Mouse (Mus musculus): ENCODE results near the gene Lcmt1.

The Lcmt1 gene

DNA sequence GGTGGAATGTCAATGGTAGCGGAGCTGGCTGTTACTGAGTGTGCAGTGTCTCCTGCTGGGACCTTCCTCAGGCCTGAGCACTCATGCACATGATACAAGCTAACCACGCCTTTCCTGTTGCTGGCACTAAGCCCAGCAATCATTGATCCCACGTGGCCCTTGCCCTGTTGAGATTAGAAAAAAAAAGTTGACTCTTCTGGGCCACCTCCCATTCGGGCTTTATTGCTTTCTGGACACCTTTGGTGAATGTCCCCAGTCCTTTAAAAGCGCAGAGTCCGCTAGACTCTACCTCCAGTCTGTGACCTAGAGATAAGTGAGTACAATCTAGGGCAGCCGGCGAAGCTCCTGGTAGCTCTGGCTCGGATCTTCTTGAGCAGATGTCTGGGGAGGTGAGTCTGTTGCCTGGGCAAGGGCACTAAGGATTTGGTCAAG lies 92.5 kb downstream of the Lcmt1 start, which contains the start of gene Aqp8:
Gene Aqp8 (plus strand): TSS at position 222 of the 432 bp plus-strand sequence.
- DNase-seq: peak; percentile 12 to 18

DNA sequence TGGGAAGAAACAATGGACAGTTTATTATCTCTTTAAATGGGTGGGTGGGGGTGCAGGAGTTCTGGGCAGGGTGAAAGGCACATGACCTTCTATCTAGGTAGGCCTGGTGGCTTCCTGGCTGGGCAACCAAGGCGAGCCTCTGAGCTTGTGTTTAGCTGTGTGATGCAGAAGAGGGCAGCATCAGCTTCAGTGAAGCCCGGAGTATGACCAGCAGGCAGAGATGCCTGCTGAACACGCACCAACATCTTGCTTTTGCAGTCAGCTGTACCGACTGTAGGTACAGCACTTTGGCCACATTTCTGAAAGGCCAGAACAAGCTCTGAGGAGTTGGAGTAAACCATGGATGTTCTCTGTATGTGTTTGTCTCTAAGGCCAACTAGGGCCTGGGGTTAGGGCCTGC lies 94.0 kb downstream of the Lcmt1 start:
- DNase-seq: no peak

DNA sequence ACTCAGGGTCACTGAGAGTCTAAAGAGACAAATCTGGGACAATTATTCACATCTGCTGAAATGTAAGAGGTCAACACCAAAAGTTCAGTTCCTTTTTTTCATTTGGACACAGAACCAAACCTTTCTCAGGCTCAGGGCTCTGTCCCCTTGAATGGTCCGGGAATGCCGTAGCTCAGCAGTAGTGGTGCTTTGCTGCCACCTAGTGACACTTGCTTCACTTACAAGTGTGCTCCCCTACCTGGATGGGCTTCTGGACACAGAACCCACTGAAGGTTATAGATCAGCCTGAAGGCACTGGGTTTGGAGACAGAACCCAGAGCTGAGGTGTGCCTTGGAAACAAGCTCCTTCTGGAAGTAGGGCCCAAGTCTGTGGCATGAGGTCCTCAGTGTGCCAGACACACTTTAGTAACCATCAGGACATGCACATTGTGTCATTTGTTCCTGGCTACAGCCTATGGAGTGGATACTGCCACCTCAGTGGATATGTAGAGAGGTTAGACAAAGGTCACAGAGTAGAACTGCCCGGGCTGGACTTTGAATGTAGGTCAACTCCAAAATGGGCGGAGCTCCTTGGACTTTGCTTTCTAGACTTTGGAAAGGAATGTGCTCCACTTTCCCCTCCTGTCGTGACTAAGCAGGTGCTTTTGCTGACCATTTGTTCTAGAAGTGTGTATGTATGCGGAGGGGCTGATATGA lies 96.3 kb downstream of the Lcmt1 start:
- peak; percentile 62 for DNase-seq

DNA sequence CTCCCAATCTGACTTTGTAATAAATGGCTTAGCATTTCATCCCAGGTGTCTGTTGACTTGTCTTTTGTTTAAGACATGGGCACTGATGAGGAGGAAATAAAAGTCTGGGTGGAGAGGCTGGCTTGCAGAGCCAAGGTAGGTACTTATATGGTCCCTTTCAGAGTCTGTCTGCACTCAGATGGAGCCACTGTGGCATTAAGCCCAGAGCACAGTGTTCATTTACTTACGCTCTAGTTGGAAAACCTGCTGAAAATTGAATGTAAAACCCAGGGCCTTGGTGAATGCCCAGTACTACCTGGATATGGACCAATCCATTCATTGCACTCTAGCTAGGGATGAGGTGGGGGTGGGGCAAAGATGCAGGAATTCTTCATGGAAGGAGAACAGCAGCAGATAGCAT lies 98.4 kb downstream of the Lcmt1 start:
- no peak for DNase-seq

Data from B cell, adult 2 months (primary cell).